Mouse (Mus musculus) CH12.LX (cell line): ENCODE data around the gene Cacna2d1.

Experiments
- CHD1 ChIP-seq: IDR thresholded peaks from 2 replicates; pipeline ENCODE4 v1.6.1; 2012; ENCODE audit warnings: low read depth, low read length, improper control_type of control experiment, inconsistent platforms
- CHD2 ChIP-seq: IDR thresholded peaks from 2 replicates; pipeline ENCODE4 v1.6.1; 2011; ENCODE audit warnings: low read length, improper control_type of control experiment
- CTCF ChIP-seq, 2 experiments: IDR thresholded peaks in 1 of 2; conservative IDR thresholded peaks in 1 of 2; 2 replicates each; pipeline ENCODE4 v1.5.1; 2011 to 2012; ENCODE audit warnings: low read depth in 2 of 2, low read length in 2 of 2, improper control_type of control experiment in 1 of 2, inconsistent platforms in 1 of 2, mild to moderate bottlenecking in 1 of 2, moderate library complexity in 1 of 2
- ELF1 ChIP-seq: IDR thresholded peaks from 2 replicates; pipeline ENCODE4 v1.6.1; 2014; ENCODE audit warnings: low read depth, mild to moderate bottlenecking, inconsistent platforms, low read length, improper control_type of control experiment
- EP300 ChIP-seq: IDR thresholded peaks from 2 replicates; pipeline ENCODE4 v1.6.1; 2011; ENCODE audit warnings: low read length, improper control_type of control experiment
- GABPA ChIP-seq: IDR thresholded peaks from 2 replicates; pipeline ENCODE4 v1.6.1; 2012; ENCODE audit warnings: low read depth, low read length, improper control_type of control experiment, inconsistent platforms; ENCODE audit not compliant: insufficient replicate concordance
- JUND ChIP-seq: conservative IDR thresholded peaks from 2 replicates; pipeline ENCODE4 v1.6.1; 2011; ENCODE audit warnings: low read depth, low read length, improper control_type of control experiment
- MXI1 ChIP-seq: IDR thresholded peaks from 2 replicates; pipeline ENCODE4 v1.6.1; 2011; ENCODE audit warnings: mild to moderate bottlenecking, low read depth, low read length, improper control_type of control experiment
- MYC ChIP-seq: IDR thresholded peaks from 2 replicates; pipeline ENCODE4 v1.6.1; 2011; ENCODE audit warnings: low read depth, mild to moderate bottlenecking, improper control_type of control experiment, low read length
- POLR2A ChIP-seq: IDR thresholded peaks from 2 replicates; pipeline ENCODE4 v1.6.1; 2011; ENCODE audit warnings: low read depth, mild to moderate bottlenecking, improper control_type of control experiment, low read length
- POLR2AphosphoS2 ChIP-seq: IDR thresholded peaks from 2 replicates; pipeline ENCODE4 v1.6.1; 2011; ENCODE audit warnings: low read depth, low read length, improper control_type of control experiment
- SIN3A ChIP-seq: IDR thresholded peaks from 2 replicates; pipeline ENCODE4 v1.6.1; 2012; ENCODE audit warnings: low read length, improper control_type of control experiment, inconsistent platforms
- TBP ChIP-seq: conservative IDR thresholded peaks from 2 replicates; pipeline ENCODE4 v1.6.1; 2011; ENCODE audit warnings: low read depth, low read length, improper control_type of control experiment
- TCF12 ChIP-seq: IDR thresholded peaks from 2 replicates; pipeline ENCODE4 v1.6.1; 2014; ENCODE audit warnings: low read depth, mild to moderate bottlenecking, inconsistent platforms, low read length, improper control_type of control experiment

DNA sequence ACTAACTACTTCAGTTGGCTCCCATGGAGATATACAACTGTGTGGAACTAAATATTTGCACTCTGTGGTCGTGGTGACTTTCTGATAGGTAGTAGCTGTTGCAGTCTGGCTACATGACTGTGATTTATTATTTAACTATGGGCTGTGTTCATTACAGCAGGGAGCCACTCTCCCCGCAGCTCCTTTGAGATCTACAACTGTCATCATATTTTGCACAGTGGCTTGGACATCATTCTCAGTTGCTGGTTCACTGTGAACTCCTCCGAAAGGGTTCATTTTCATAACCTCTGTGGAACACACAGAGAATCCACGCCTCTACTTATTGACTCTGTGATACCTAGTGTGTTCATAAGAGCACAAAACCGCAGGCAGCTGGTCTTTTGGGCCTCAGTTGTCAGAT is 128.3 kb downstream of the Cacna2d1 start:
- TF ChIP-seq CTCF (conservative IDR thresholded peaks at IDR 0.05 in 1 of 2, IDR thresholded peaks at IDR 0.05 in 1 of 2; ENCODE audit: low read depth in 2 of 2, low read length in 2 of 2) (no peak), POLR2A (no peak), TCF12 (no peak), MXI1 (no peak), TBP (no peak), ELF1 (no peak), CHD2 (no peak), CHD1 (no peak), POLR2AphosphoS2 (no peak), JUND (no peak), SIN3A (no peak), MYC (no peak), EP300 (no peak), GABPA (no peak)
